In the genomic region with DNA sequence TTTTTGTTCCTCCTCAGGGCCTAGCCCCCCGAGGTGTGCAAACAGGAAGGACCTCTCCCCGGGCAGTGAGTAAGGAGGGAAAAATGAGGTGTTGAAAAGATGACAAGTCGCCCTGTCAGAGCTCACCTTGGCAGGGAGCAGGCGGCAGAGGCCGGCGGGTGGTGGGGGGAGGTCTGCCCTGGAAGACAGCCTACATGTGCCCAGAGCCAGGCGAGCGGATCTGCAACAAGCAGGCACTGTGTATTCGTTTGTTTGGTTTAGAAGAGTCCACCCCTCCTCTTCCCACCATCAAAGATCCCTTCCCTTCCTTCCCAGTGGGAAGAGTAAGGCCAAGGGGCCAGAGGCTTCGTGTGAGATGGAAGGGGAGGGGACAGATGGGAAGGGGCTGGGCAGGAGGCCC, we compare ENCODE assay signal across 11 mouse cellular contexts. TPM values are rescaled to one million over a fixed set of nuclear protein-coding genes. Genes with fewer than 3 reads are reported as not detected.
DNase-seq lines count a peak whose midpoint lies in the region; ATAC-seq and TF ChIP-seq lines count a peak whose summit lies in the region.
"Had no signal": no experiment of that assay in that cellular context is flagged by ENCODE, and none has a peak within 500 bp of the region (broad histone marks: within the 10 kb centered on the region; RNA-seq: fewer than 3 reads in every experiment).

No protein-coding gene starts in this region.

- no peak for ATAC-seq in intestine, embryonic 14.5 days (replicated peaks; ENCODE audit: low FRiP score, low TSS enrichment, low read depth)
- ATAC-seq in intestine, postnatal 0 days, result no peak
- 0 out of 2 replicates have a peak, but pooled peaks have one; percentile 16 for ATAC-seq in forebrain, embryonic 16.5 days
- ATAC-seq in midbrain, embryonic 11.5 days (ENCODE audit: low FRiP score), result 0 out of 2 replicates have a peak, but pooled peaks have one; percentile 1
- ATAC-seq in erythroid progenitor cell, adult 5-6 weeks (replicated peaks; ENCODE audit: low FRiP score, poor library complexity, severe bottlenecking), result no peak
- no peak for ATAC-seq in liver, embryonic 11.5 days (replicated peaks; ENCODE audit: low FRiP score)

- 36% methylated on average over 9 of the region's 10 CpGs for WGBS in intestine, embryonic 14.5 days
- WGBS in intestine, postnatal 0 days, result 46% methylated on average over 10 of the region's 10 CpGs
- 18% methylated on average over 10 of the region's 10 CpGs for WGBS in forebrain, embryonic 16.5 days
- WGBS in midbrain, embryonic 11.5 days, result 14% methylated on average over 9 of the region's 10 CpGs
- WGBS in liver, embryonic 11.5 days, result 38% methylated on average over 10 of the region's 10 CpGs

- peaks cover 7% of the 10 kb centered on the region; the same call in 1 of the 2 replicates for H3K27me3 ChIP-seq in intestine, embryonic 14.5 days (replicated peaks; ENCODE audit: control insufficient read depth, insufficient read depth, low read length)
- no peaks in the 10 kb centered on the region for H3K27me3 ChIP-seq in intestine, postnatal 0 days (replicated peaks; ENCODE audit: control insufficient read depth, insufficient read depth, low read length)
- no peaks in the 10 kb centered on the region; the same call in 1 of the 2 replicates for H3K27me3 ChIP-seq in forebrain, embryonic 16.5 days (replicated peaks; ENCODE audit: control insufficient read depth, insufficient read depth, low read length)
- peaks cover 19% of the 10 kb centered on the region for H3K27me3 ChIP-seq in midbrain, embryonic 11.5 days (ENCODE audit: control insufficient read depth, insufficient read depth, low read length)
- H3K27me3 ChIP-seq in liver, embryonic 11.5 days (replicated peaks; ENCODE audit: control insufficient read depth, insufficient read depth, low read length), result peaks cover 12% of the 10 kb centered on the region

- no peak overlapping the region for H3K9ac ChIP-seq in intestine, embryonic 14.5 days (ENCODE audit: low read length)
- H3K9ac ChIP-seq in intestine, postnatal 0 days (ENCODE audit: low read depth, low read length), result no peak overlapping the region
- no peak overlapping the region for H3K9ac ChIP-seq in forebrain, embryonic 16.5 days (replicated peaks; ENCODE audit: low read depth, low read length)
- H3K9ac ChIP-seq in midbrain, embryonic 11.5 days (ENCODE audit: low read length), result peak overlapping the region; percentile 45
- H3K9ac ChIP-seq in liver, embryonic 11.5 days (ENCODE audit: low read depth, low read length), result no peak overlapping the region
- H3K9ac ChIP-seq: liver, embryonic 14.5 days had no signal

- no peaks in the 10 kb centered on the region for H3K9me3 ChIP-seq in intestine, embryonic 14.5 days (ENCODE audit: control insufficient read depth, low read length)
- no peaks in the 10 kb centered on the region for H3K9me3 ChIP-seq in intestine, postnatal 0 days (ENCODE audit: control insufficient read depth)
- H3K9me3 ChIP-seq in forebrain, embryonic 16.5 days (ENCODE audit: control insufficient read depth, low read length), result no peaks in the 10 kb centered on the region
- H3K9me3 ChIP-seq in midbrain, embryonic 11.5 days (ENCODE audit: control insufficient read depth, low read length), result no peaks in the 10 kb centered on the region
- no peaks in the 10 kb centered on the region for H3K9me3 ChIP-seq in liver, embryonic 11.5 days (ENCODE audit: control insufficient read depth, low read length)

- H3K27ac ChIP-seq in intestine, embryonic 14.5 days (ENCODE audit: low read depth), result no peak overlapping the region
- no peak overlapping the region for H3K27ac ChIP-seq in intestine, postnatal 0 days (ENCODE audit: low read depth, low read length)
- peak overlapping the region; percentile 31 for H3K27ac ChIP-seq in forebrain, embryonic 16.5 days (ENCODE audit: low read length)
- peak overlapping the region; percentile 88 for H3K27ac ChIP-seq in midbrain, embryonic 11.5 days (ENCODE audit: low read depth, low read length)
- H3K27ac ChIP-seq in liver, embryonic 11.5 days (ENCODE audit: low read depth, low read length), result no peak overlapping the region
- H3K27ac ChIP-seq: liver, embryonic 14.5 days had no signal

- no peaks in the 10 kb centered on the region for H3K36me3 ChIP-seq in intestine, embryonic 14.5 days (ENCODE audit: control insufficient read depth, insufficient read depth, low read length)
- H3K36me3 ChIP-seq in intestine, postnatal 0 days (ENCODE audit: control insufficient read depth, insufficient read depth), result no peaks in the 10 kb centered on the region
- H3K36me3 ChIP-seq in forebrain, embryonic 16.5 days (ENCODE audit: control insufficient read depth, insufficient read depth), result no peaks in the 10 kb centered on the region
- no peaks in the 10 kb centered on the region for H3K36me3 ChIP-seq in midbrain, embryonic 11.5 days (ENCODE audit: control insufficient read depth, insufficient read depth, low read length)
- H3K36me3 ChIP-seq in liver, embryonic 11.5 days (ENCODE audit: control insufficient read depth, insufficient read depth, low read length), result no peaks in the 10 kb centered on the region

- no peak overlapping the region for H3K4me2 ChIP-seq in intestine, embryonic 14.5 days (ENCODE audit: low read length)
- H3K4me2 ChIP-seq in intestine, postnatal 0 days (replicated peaks; ENCODE audit: low read depth), result no peak overlapping the region
- H3K4me2 ChIP-seq in forebrain, embryonic 16.5 days (ENCODE audit: low read length), result no peak overlapping the region; the same call in 1 of the 2 replicates
- H3K4me2 ChIP-seq in midbrain, embryonic 11.5 days, result peak overlapping the region; percentile 40
- no peak overlapping the region for H3K4me2 ChIP-seq in liver, embryonic 11.5 days

- peak; percentile 45 for DNase-seq in intestine, embryonic 14.5 days (ENCODE audit: low spot score)
- DNase-seq in embryo, embryonic 10.5 days (ENCODE audit: low spot score), result peak; percentile 55
- peak; percentile 82 for DNase-seq in midbrain, embryonic 11.5 days (ENCODE audit: low spot score, missing footprints)
- no peak for DNase-seq in liver, embryonic 11.5 days (ENCODE audit: low spot score)
- no peak for DNase-seq in adrenal gland, adult 18-20 months (ENCODE audit: low spot score in 2 of 2)
- DNase-seq: cerebellum, adult 9-10 months; kidney, adult 9 months had no signal

- H3K4me3 ChIP-seq in intestine, embryonic 14.5 days (ENCODE audit: low read depth, low read length), result no peak overlapping the region
- H3K4me3 ChIP-seq in intestine, postnatal 0 days (ENCODE audit: low read depth, low read length), result no peak overlapping the region
- no peak overlapping the region for H3K4me3 ChIP-seq in forebrain, embryonic 16.5 days (replicated peaks; ENCODE audit: low read length)
- no peak overlapping the region for H3K4me3 ChIP-seq in midbrain, embryonic 11.5 days (ENCODE audit: low read depth, low read length)
- H3K4me3 ChIP-seq in liver, embryonic 11.5 days (ENCODE audit: low read depth, low read length), result no peak overlapping the region

- no peak for TF ChIP-seq CTCF in intestine, postnatal 0 days (IDR thresholded peaks at IDR 0.05; ENCODE audit: low read depth)

- peaks cover 12% of the 10 kb centered on the region; the same call in 1 of the 2 replicates for H3K4me1 ChIP-seq in intestine, embryonic 14.5 days (replicated peaks; ENCODE audit: control insufficient read depth, insufficient read depth, low read length)
- no peaks in the 10 kb centered on the region for H3K4me1 ChIP-seq in intestine, postnatal 0 days (replicated peaks; ENCODE audit: control insufficient read depth, insufficient read depth, low read length)
- peaks cover 20% of the 10 kb centered on the region for H3K4me1 ChIP-seq in forebrain, embryonic 16.5 days (replicated peaks; ENCODE audit: control insufficient read depth, insufficient read depth, low read length)
- peaks cover 44% of the 10 kb centered on the region for H3K4me1 ChIP-seq in midbrain, embryonic 11.5 days (ENCODE audit: control insufficient read depth, insufficient read depth, low read length)
- no peaks in the 10 kb centered on the region for H3K4me1 ChIP-seq in liver, embryonic 11.5 days (replicated peaks; ENCODE audit: control insufficient read depth, insufficient read depth, low read length)

RNA-seq across cellular contexts. Expression of a gene that starts 14.7 kb away (rescaled TPM):
- 143 and 161 TPM in 2 replicates for polyA plus RNA-seq in intestine, embryonic 14.5 days (2014; fragmentation: Nextera tagmentation; extraction: Ambion mirVana)
- 74.1 and 74.4 TPM in 2 replicates for polyA plus RNA-seq in intestine, postnatal 0 days (2015; fragmentation: Nextera tagmentation; extraction: Ambion mirVana)
- 408 and 409 TPM in 2 replicates for polyA plus RNA-seq in forebrain, embryonic 16.5 days (2015; fragmentation: Nextera tagmentation; extraction: Ambion mirVana)
- polyA plus RNA-seq in midbrain, embryonic 11.5 days (2014; fragmentation: Nextera tagmentation; extraction: Ambion mirVana), result 213 and 222 TPM in 2 replicates
- 1.1 and 3.4 TPM in 2 replicates for total RNA-seq in erythroid progenitor cell, adult 5-6 weeks (2015; ENCODE audit: low replicate concordance)
- 3.1 and 7.1 TPM in 2 replicates for total RNA-seq in erythroid progenitor cell, adult 5-6 weeks (2017; ENCODE audit: low replicate concordance)
- polyA plus RNA-seq in liver, embryonic 11.5 days (2014; fragmentation: Nextera tagmentation; extraction: Ambion mirVana), result 87.9 and 92.6 TPM in 2 replicates
- total RNA-seq in adrenal gland, adult 18-20 months (2021), result 100 to 1,000 TPM; 164 to 177 TPM

Comparison
In these comparisons a context has a peak if more than half of its experiments do, and no peak if none do; other contexts are left out.
1. ATAC-seq: peak in forebrain, embryonic 16.5 days (single experiment) and midbrain, embryonic 11.5 days (single experiment); none in intestine, embryonic 14.5 days (single experiment), intestine, postnatal 0 days (single experiment), erythroid progenitor cell, adult 5-6 weeks (single experiment) and liver, embryonic 11.5 days (single experiment).
2. DNase-seq: peak in intestine, embryonic 14.5 days (single experiment), embryo, embryonic 10.5 days (single experiment) and midbrain, embryonic 11.5 days (single experiment); none in liver, embryonic 11.5 days (single experiment) and adrenal gland, adult 18-20 months (0 of 2).
3. H3K27ac ChIP-seq: peak in forebrain, embryonic 16.5 days (single experiment) and midbrain, embryonic 11.5 days (single experiment); none in intestine, embryonic 14.5 days (single experiment), intestine, postnatal 0 days (single experiment) and liver, embryonic 11.5 days (single experiment).